Mouse (Mus musculus) liver, postnatal 0 days (tissue): Measurements from ENCODE around the gene Gse1.

Experiments
- CTCF ChIP-seq: sonication (generic); IDR thresholded peaks from 2 replicates; pipeline ENCODE4 v1.5.1; 2016; ENCODE audit warnings: antibody characterized with exemption, low read depth
- EP300 ChIP-seq: IDR thresholded peaks from 2 replicates; pipeline ENCODE4 v1.6.1; 2016; ENCODE audit warnings: antibody characterized with exemption, low read depth, mild to moderate bottlenecking

DNA sequence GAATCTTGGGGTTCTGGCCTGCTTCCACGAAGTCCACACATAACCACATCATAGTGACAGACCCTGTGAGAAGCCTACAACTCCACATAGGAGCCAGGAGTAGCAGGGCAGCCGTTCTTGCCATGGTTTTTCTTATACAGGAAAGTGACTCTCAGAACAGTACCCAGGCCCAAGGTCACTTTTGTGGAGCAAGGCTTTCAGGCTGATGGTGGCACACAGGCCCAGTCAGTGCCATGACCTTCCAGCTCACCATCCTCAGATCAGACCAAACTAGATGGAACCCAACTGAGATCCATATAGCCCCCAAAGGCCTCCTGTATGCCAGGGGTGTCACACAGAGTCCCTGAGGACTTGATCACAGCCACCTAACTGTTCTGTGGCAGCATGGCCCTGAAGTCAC, 223.9 kb downstream of the Gse1 start:
- TF ChIP-seq CTCF (no peak), EP300 (no peak)
